Mouse (Mus musculus) c-Kit-positive CD71-negative TER-119-negative erythroid progenitor cells, embryonic 14.5 days (primary cell): ENCODE data around the gene Shf.

Experiments used
- DNase-seq: peaks from one replicate; pipeline ENCODE4 v3.0.0-alpha.2; 2013; ENCODE audit warnings: low read depth

The Shf gene

GRCm38 (mm10) chr2:122368081-122368971 lies 636 bp downstream of the Shf start:
- DNase-seq: no peak

- no peak for DNase-seq
Measured at GRCm38 (mm10) chr2:122367701-122368080, 1.3 kb downstream of the Shf start.

GRCm38 (mm10) chr2:122367181-122367580 lies 1.8 kb downstream of the Shf start:
- no peak for DNase-seq

- no peak for DNase-seq
Measured at GRCm38 (mm10) chr2:122366706-122367105, 2.3 kb downstream of the Shf start.

- DNase-seq: no peak
Measured at GRCm38 (mm10) chr2:122366039-122366438, 2.9 kb downstream of the Shf start.

GRCm38 (mm10) chr2:122365244-122365866 lies 3.6 kb downstream of the Shf start:
- DNase-seq: no peak

- DNase-seq: no peak
Measured at GRCm38 (mm10) chr2:122364352-122364944, 4.5 kb downstream of the Shf start.

- no peak for DNase-seq
Measured at GRCm38 (mm10) chr2:122362622-122363523, 6.1 kb downstream of the Shf start.

- DNase-seq: no peak
Measured at GRCm38 (mm10) chr2:122361868-122362621, 6.9 kb downstream of the Shf start.

GRCm38 (mm10) chr2:122361181-122361580 lies 7.8 kb downstream of the Shf start:
- DNase-seq: no peak

- DNase-seq: no peak
Measured at GRCm38 (mm10) chr2:122360310-122360709, 8.7 kb downstream of the Shf start.

- no peak for DNase-seq
Measured at GRCm38 (mm10) chr2:122356187-122356586, 12.8 kb downstream of the Shf start.

GRCm38 (mm10) chr2:122355389-122355788 lies 13.6 kb downstream of the Shf start:
- DNase-seq: no peak

GRCm38 (mm10) chr2:122354191-122354929 lies 14.6 kb downstream of the Shf start:
- no peak for DNase-seq

- no peak for DNase-seq
Measured at GRCm38 (mm10) chr2:122353765-122354164, 15.2 kb downstream of the Shf start.

- DNase-seq: no peak
Measured at GRCm38 (mm10) chr2:122352992-122353391, 16.0 kb downstream of the Shf start.

GRCm38 (mm10) chr2:122351931-122352329 lies 17.0 kb downstream of the Shf start:
- DNase-seq: no peak

- DNase-seq: no peak
Measured at GRCm38 (mm10) chr2:122351156-122351930, 17.6 kb downstream of the Shf start.

- DNase-seq: no peak
Measured at GRCm38 (mm10) chr2:122349136-122349785, 19.7 kb downstream of the Shf start.
